Mouse (Mus musculus): ENCODE measurements at regions not wholly inside any gene's neighbourhood (a gene's known extent, or its start where the extent isn't known, plus 50 kb on each side); places are given as distances from the start of the nearest gene placed in this dataset.

- intact Hi-C loops (cut with DNase I): no loop called here
- DNase-seq: no peak
Measured at GRCm38 (mm10) chr16:85347621-85348020, 174.1 kb upstream of the App start.

- intact Hi-C loops (cut with DNase I): no loop called here
Measured at GRCm38 (mm10) chr16:85336495-85337119, 163.0 kb upstream of the App start.

GRCm38 (mm10) chr16:85333543-85333942 lies 160.0 kb upstream of the App start:
- no peak for DNase-seq
- intact Hi-C loops (cut with DNase I): no loop called here

More at GRCm38 (mm10) chr16:85336495-85337119, 163.0 kb upstream of the App start:
- DNase-seq: no peak

DNA sequence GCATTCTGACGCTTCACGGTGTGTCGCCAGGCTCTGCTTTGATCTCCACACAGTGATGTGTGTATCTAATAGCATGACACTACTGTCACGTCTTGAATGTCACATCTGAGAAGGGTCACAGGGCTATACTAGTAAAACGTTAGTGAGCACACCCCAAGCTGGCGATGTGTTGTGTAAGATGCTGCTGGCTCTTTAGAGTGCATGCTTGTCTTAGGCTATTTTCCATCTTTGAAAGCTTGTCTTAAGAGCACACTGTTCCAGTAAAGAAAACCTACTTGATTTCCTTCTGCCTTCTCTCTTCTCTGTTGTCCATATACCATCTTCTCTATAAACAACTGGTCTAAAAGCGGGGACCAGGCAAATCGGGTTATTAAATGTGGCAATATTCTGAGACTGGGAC lies 138.5 kb upstream of the App start:
- intact Hi-C loops (cut with DNase I): no loop called here

DNA sequence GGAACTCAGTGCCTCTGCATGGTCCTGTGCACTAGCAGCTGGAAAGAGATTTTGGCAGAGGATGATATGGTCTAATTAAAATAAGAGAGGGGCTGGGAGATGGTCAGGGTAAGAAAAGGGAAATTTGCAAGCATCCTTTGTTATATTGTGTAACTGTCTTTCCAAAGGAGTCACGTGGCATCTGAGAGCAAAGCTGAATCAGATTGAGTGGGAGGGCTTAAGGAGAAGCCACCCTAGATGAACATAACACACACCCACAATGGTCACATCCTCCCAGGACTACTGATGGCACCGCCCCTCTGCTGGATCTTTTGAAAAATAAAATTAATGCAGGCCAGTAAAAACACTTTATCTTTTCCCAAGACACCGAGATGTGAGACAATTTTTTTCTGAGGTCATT lies 135.9 kb upstream of the App start:
- intact Hi-C loops (cut with DNase I): loop anchor here (5.0 kb wide), 1 partner anchor 132 kb away; no protein-coding TSS in a partner anchor
- DNase-seq: no peak

More for the DNA sequence above, 138.5 kb upstream of the App start:
- DNase-seq: no peak

DNA sequence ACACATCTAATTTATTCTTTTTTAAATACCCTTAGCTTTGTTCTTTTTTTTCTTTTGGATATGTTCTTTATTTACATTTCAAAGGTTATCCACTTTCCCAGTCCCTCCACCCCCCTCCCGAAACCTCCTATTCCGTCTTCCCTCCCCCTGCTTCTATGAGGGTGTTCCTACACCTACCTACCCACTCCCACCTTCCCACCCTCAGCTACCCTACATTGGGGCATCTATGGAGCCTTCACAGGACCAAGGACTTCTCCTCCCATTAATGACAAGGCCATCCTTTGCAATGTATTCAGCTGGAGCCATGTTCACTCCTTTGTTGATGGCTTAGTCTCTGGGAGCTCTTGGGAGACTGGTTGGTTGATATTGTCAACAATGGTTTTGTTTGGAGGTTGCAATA lies 134.9 kb upstream of the App start:
- intact Hi-C loops (cut with DNase I): loop anchor here (5.0 kb wide), 1 partner anchor 131 kb away; no protein-coding TSS in a partner anchor
- no peak for DNase-seq

- intact Hi-C loops (cut with DNase I): loop anchor here (5.0 kb wide), 1 partner anchor 131 kb away; no protein-coding TSS in a partner anchor
- DNase-seq: no peak
Measured at GRCm38 (mm10) chr16:85307940-85308339, 134.4 kb upstream of the App start.

GRCm38 (mm10) chr16:85300092-85300853 lies 126.7 kb upstream of the App start:
- no peak for DNase-seq
- intact Hi-C loops (cut with DNase I): no loop called here

DNA sequence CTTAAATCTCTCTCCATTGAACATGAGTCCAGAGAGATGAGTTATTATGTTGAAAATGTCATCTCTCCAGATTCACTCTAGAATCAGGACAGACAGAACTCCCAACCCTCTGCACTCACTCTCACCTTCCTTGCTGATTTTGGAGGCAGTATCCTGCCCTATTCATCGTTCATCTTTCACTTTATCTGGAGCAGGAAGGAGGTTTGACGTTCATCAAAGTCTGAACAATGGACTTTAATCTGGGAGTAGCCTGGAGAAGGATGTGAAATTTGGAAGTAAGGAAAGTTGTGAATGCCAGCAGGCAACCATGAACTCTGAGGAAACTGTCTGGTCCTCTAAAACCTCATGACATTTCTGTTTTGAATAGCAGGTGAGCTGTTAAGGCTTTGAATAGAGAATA lies 125.0 kb upstream of the App start:
- intact Hi-C loops (cut with DNase I): no loop called here
- DNase-seq: no peak

- no peak for DNase-seq
- intact Hi-C loops (cut with DNase I): no loop called here
Measured at GRCm38 (mm10) chr16:85290986-85291952, 117.7 kb upstream of the App start.

DNA sequence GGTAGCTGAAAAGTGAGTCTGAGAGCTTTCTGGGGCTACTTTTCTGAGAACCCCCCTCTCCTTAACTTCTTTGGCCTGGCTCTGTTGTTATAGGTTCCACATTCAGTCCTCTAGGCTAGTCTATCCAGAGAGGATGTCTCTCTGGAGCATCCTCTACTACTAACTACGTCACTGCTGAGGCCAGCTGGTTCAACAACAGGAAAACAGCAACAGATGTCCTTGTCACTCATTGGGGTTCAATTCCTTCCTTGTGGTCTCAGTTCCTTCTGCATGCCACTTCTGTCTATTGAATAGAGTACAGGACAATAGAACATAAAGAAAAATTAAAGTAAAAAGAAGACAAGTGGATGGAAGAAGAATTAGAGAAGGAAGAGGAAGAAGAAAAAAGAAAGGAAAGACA lies 104.3 kb upstream of the App start:
- intact Hi-C loops (cut with DNase I): no loop called here
- no peak for DNase-seq

GRCm38 (mm10) chr16:85269681-85270080 lies 96.1 kb upstream of the App start:
- no peak for DNase-seq
- intact Hi-C loops (cut with DNase I): no loop called here

GRCm38 (mm10) chr16:85259838-85260237 lies 86.3 kb upstream of the App start:
- no peak for DNase-seq
- intact Hi-C loops (cut with DNase I): loop anchor here (5.0 kb wide), 1 partner anchor 38 kb away; no protein-coding TSS in a partner anchor

- DNase-seq: no peak
- intact Hi-C loops (cut with DNase I): no loop called here
Measured at GRCm38 (mm10) chr16:85247301-85247700, 73.7 kb upstream of the App start.

DNA sequence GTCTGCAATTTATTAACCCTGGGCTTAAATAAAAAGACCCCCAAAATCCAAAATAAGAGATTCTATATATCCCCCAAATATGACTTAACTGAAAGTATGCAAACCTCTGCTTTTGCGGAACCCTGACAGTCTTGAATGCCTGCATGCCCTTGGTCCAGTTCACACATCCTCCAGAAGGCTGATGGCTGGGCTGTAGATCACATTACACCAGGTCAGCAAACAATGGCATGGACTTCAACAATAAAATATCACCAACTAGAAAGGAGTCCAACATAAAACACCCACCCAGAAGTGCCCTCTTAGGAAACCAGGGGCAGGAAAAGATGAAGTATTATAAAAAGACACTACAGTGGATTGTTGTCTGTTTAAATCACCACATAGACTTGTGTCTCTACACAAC lies 59.5 kb upstream of the App start:
- intact Hi-C loops (cut with DNase I): no loop called here
- no peak for DNase-seq

DNA sequence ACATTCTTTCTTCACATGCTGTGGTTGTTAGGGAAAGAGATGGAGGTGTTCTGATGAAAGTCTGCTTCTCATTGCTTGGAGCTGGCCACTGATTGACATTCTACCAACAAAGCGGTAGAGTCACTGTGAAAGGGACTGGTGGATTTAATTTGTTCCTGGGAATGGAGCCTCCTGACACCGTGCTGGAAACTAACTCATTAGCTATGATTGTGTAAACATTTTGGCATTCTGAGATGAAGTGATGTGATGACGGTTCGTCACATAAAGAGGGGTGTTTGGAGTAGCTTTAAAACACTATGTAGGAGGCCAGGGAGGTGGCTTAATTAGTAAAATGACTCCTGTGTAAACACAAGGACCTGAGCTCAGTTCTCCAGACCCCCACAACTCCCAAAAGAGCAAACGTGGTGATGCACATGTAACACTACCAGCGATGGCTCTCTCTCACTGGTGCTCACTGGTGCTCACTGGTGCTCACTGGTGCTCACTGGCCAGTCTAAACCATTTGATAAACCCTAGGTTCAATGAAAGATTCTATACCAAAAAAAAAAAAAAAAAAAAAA lies 58.4 kb upstream of the App start:
- no peak for DNase-seq
- intact Hi-C loops (cut with DNase I): no loop called here

DNA sequence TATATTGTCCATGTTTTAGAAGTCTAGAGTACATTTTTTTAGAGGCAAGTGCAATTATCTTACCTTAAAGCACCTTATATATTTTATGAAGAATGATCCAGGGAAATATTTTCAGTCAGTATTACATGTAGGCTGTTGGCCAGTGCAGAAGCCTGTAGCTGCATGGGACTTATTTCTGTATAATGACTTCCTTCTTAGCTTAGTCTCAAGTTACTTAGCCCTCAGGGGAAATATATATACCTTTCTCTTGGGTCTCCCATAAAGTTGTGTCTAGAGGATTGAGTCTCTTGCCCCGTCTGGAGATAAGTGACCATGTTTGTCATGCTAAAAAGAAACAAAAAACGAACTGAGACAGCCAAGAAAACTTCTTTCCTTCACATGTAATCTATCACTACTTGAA lies 57.8 kb upstream of the App start:
- DNase-seq: no peak
- intact Hi-C loops (cut with DNase I): no loop called here

DNA sequence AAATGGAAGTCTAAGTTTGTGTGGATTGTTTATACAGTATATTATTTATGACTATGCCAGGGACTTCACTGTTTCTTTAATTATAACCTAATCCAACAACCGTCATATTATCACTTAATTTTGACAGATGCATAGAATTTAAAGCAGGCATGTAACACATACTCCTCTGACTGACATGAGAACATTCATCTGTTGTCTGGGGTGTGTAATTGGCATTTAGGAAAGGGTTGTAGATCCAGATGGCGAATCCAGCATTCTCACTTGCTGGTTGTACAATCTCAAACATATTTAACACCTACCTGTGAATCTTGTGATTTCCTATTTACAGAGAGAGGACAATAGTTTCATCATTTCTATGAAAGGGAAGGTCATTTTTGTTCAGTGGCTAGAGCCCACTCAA lies 50.8 kb upstream of the App start:
- intact Hi-C loops (cut with DNase I): loop anchor here (5.0 kb wide), 1 partner anchor 38 kb away; no protein-coding TSS in a partner anchor
- DNase-seq: no peak

All from heart, postnatal 36 days (tissue).